Mouse (Mus musculus) ES-E14 (cell line): ENCODE results near the gene Ifngr1.

ENCODE experiments used
- HCFC1 ChIP-seq: IDR thresholded peaks from 2 replicates; pipeline ENCODE4 v1.6.1; 2012; ENCODE audit warnings: low read length, inconsistent platforms, borderline replicate concordance; ENCODE audit not compliant: insufficient read depth
- MAFK ChIP-seq: IDR thresholded peaks from 2 replicates; pipeline ENCODE4 v1.6.1; 2014; ENCODE audit warnings: mild to moderate bottlenecking, low read depth, low read length, inconsistent platforms; ENCODE audit not compliant: insufficient read depth
- ZC3H11A ChIP-seq: IDR thresholded peaks from 2 replicates; pipeline ENCODE4 v1.6.1; 2012; ENCODE audit warnings: low read depth, mild to moderate bottlenecking, inconsistent platforms, low read length, borderline replicate concordance
- ZNF384 ChIP-seq: IDR thresholded peaks from 2 replicates; pipeline ENCODE4 v1.6.1; 2012; ENCODE audit warnings: low read depth, low read length, inconsistent platforms

- TF ChIP-seq ZNF384 (no peak), HCFC1 (no peak), ZC3H11A (no peak), MAFK (no peak)
These were observed 17.4 kb downstream of the Ifngr1 start for GRCm38 (mm10) chr10:19609125-19609524.
